Mouse (Mus musculus) hindbrain, embryonic 15.5 days (tissue): ENCODE data around the gene Stum. TPM values are rescaled to one million over a fixed set of nuclear protein-coding genes. Genes with fewer than 3 reads are reported as not detected.

Source experiments
- ATAC-seq: fragments of 200-750 bp; cut with Nextera tagmentation; 2 replicates; pipeline ENCODE4 v1.8.0; 2017; ENCODE audit warnings: low read depth, moderate number of reproducible peaks, moderate TSS enrichment; ENCODE audit not compliant: low FRiP score
- H3K27ac ChIP-seq: fragments of 300-500 bp; sonication (generic); replicated peaks from 2 replicates; pipeline ENCODE4 v1.5.1; 2015; ENCODE audit warnings: mild to moderate bottlenecking, inconsistent platforms
- H3K27me3 ChIP-seq: fragments of 300-500 bp; sonication (generic); 2 replicates; pipeline ENCODE4 v1.6.1; 2015; ENCODE audit warnings: control low read depth, inconsistent platforms
- H3K36me3 ChIP-seq: fragments of 300-500 bp; sonication (generic); 2 replicates; pipeline ENCODE4 v1.6.1; 2015; ENCODE audit warnings: control low read depth, inconsistent platforms
- H3K4me1 ChIP-seq: fragments of 300-500 bp; sonication (generic); replicated peaks from 2 replicates; pipeline ENCODE4 v1.6.1; 2015; ENCODE audit warnings: control low read depth, inconsistent platforms
- H3K4me2 ChIP-seq: fragments of 300-500 bp; sonication (generic); 2 replicates; pipeline ENCODE4 v1.6.1; 2015; ENCODE audit warnings: moderate library complexity, mild to moderate bottlenecking, inconsistent platforms
- H3K4me3 ChIP-seq: fragments of 300-500 bp; sonication (generic); 2 replicates; pipeline ENCODE4 v1.5.1; 2015; ENCODE audit warnings: mild to moderate bottlenecking, inconsistent platforms
- H3K9ac ChIP-seq: fragments of 300-500 bp; sonication (generic); 2 replicates; pipeline ENCODE4 v1.6.1; 2015; ENCODE audit warnings: inconsistent platforms
- H3K9me3 ChIP-seq: fragments of 300-500 bp; sonication (generic); 2 replicates; pipeline ENCODE4 v1.6.1; 2016; ENCODE audit warnings: control low read depth, inconsistent platforms
- WGBS: fragments of 180-500 bp; shearing (Covaris S2); methylation state at CpG from one replicate; pipeline ENCODE4 v1.1.7; 2015; 5-methylcytosine and 5-hydroxymethylcytosine counted together
- polyA plus RNA-seq: library from polyadenylated mRNA; unstranded; fragments of >200 nt; fragmentation: Nextera tagmentation; extraction: Ambion mirVana; gene quantifications from 2 replicates; pipeline ENCODE4 v1.2.1, GENCODE M21; 2015

The Stum gene
- polyA plus RNA-seq, 1 experiment from 2014 or later = 12.7 TPM

- 81% methylated on average over 2 of the region's 2 CpGs for WGBS
- H3K27ac ChIP-seq = no peak overlapping the region
- no peak overlapping the region for H3K4me3 ChIP-seq
- H3K9me3 ChIP-seq = no peaks in the 10 kb centered on the region
- no peaks in the 10 kb centered on the region for H3K4me1 ChIP-seq
- H3K27me3 ChIP-seq = no peaks in the 10 kb centered on the region
- ATAC-seq = no peak
- no peak overlapping the region for H3K4me2 ChIP-seq
- H3K9ac ChIP-seq = no peak overlapping the region
- H3K36me3 ChIP-seq = no peaks in the 10 kb centered on the region
Measured at GRCm38 (mm10) chr1:180514077-180514476, 30.8 kb upstream of the Stum start.

GRCm38 (mm10) chr1:180510879-180511278 lies 27.6 kb upstream of the Stum start:
- ATAC-seq = no peak
- Histone ChIP-seq H3K27me3 (no peaks in the 10 kb centered on the region), H3K9ac (no peak overlapping the region), H3K4me3 (no peak overlapping the region), H3K36me3 (no peaks in the 10 kb centered on the region), H3K4me1 (no peaks in the 10 kb centered on the region), H3K27ac (no peak overlapping the region), H3K9me3 (no peaks in the 10 kb centered on the region), H3K4me2 (no peak overlapping the region)
- WGBS = 60% methylated on average over 4 of the region's 4 CpGs

- Histone ChIP-seq H3K4me1 (no peaks in the 10 kb centered on the region), H3K36me3 (no peaks in the 10 kb centered on the region), H3K4me3 (no peak overlapping the region), H3K9me3 (no peaks in the 10 kb centered on the region), H3K9ac (no peak overlapping the region), H3K4me2 (no peak overlapping the region), H3K27me3 (no peaks in the 10 kb centered on the region), H3K27ac (no peak overlapping the region)
- WGBS = 68% methylated on average over 15 of the region's 15 CpGs
- ATAC-seq = no peak
Measured at GRCm38 (mm10) chr1:180510442-180510841, 27.1 kb upstream of the Stum start.

- H3K36me3 ChIP-seq = no peaks in the 10 kb centered on the region
- no peaks in the 10 kb centered on the region for H3K27me3 ChIP-seq
- no peak overlapping the region for H3K9ac ChIP-seq
- H3K4me1 ChIP-seq = no peaks in the 10 kb centered on the region
- H3K27ac ChIP-seq = no peak overlapping the region
- no peak overlapping the region for H3K4me3 ChIP-seq
- H3K9me3 ChIP-seq = no peaks in the 10 kb centered on the region
- 85% methylated on average over 7 of the region's 7 CpGs for WGBS
- H3K4me2 ChIP-seq = no peak overlapping the region
- no peak for ATAC-seq
Measured at GRCm38 (mm10) chr1:180508662-180509061, 25.4 kb upstream of the Stum start.

GRCm38 (mm10) chr1:180507291-180507791 lies 24.0 kb upstream of the Stum start:
- Histone ChIP-seq H3K9ac (no peak overlapping the region), H3K4me3 (no peak overlapping the region), H3K4me2 (no peak overlapping the region), H3K36me3 (no peaks in the 10 kb centered on the region), H3K27ac (no peak overlapping the region), H3K27me3 (no peaks in the 10 kb centered on the region), H3K4me1 (no peaks in the 10 kb centered on the region), H3K9me3 (no peaks in the 10 kb centered on the region)
- WGBS = 74% methylated on average over 7 of the region's 7 CpGs
- ATAC-seq = no peak

GRCm38 (mm10) chr1:180506341-180506740 lies 23.0 kb upstream of the Stum start:
- 86% methylated on average over 7 of the region's 7 CpGs for WGBS
- no peak overlapping the region for H3K4me3 ChIP-seq

GRCm38 (mm10) chr1:180504899-180505298 lies 21.6 kb upstream of the Stum start:
- H3K27ac ChIP-seq = no peak overlapping the region
- no peaks in the 10 kb centered on the region for H3K9me3 ChIP-seq
- H3K4me2 ChIP-seq = no peak overlapping the region
- H3K36me3 ChIP-seq = no peaks in the 10 kb centered on the region
- no peak overlapping the region for H3K9ac ChIP-seq
- H3K27me3 ChIP-seq = no peaks in the 10 kb centered on the region
- H3K4me1 ChIP-seq = no peaks in the 10 kb centered on the region
- 84% methylated on average over 5 of the region's 5 CpGs for WGBS
- no peak overlapping the region for H3K4me3 ChIP-seq
- no peak for ATAC-seq

More at GRCm38 (mm10) chr1:180506341-180506740, 23.0 kb upstream of the Stum start:
- Histone ChIP-seq H3K4me1 (no peaks in the 10 kb centered on the region), H3K27me3 (no peaks in the 10 kb centered on the region), H3K4me2 (no peak overlapping the region), H3K9ac (no peak overlapping the region), H3K27ac (no peak overlapping the region), H3K9me3 (no peaks in the 10 kb centered on the region), H3K36me3 (no peaks in the 10 kb centered on the region)
- ATAC-seq = no peak

- Histone ChIP-seq H3K4me1 (no peaks in the 10 kb centered on the region), H3K9me3 (no peaks in the 10 kb centered on the region), H3K4me2 (no peak overlapping the region), H3K36me3 (no peaks in the 10 kb centered on the region), H3K27me3 (no peaks in the 10 kb centered on the region), H3K9ac (no peak overlapping the region), H3K27ac (no peak overlapping the region), H3K4me3 (no peak overlapping the region)
- no peak for ATAC-seq
- WGBS = 58% methylated on average over 5 of the region's 5 CpGs
Measured at GRCm38 (mm10) chr1:180503484-180503883, 20.2 kb upstream of the Stum start.

GRCm38 (mm10) chr1:180502566-180502965 lies 19.3 kb upstream of the Stum start:
- ATAC-seq = no peak
- Histone ChIP-seq H3K4me2 (no peak overlapping the region), H3K36me3 (no peaks in the 10 kb centered on the region), H3K4me1 (no peaks in the 10 kb centered on the region), H3K27me3 (no peaks in the 10 kb centered on the region), H3K9ac (no peak overlapping the region), H3K4me3 (no peak overlapping the region), H3K27ac (no peak overlapping the region), H3K9me3 (no peaks in the 10 kb centered on the region)
- 73% methylated on average over 4 of the region's 4 CpGs for WGBS

GRCm38 (mm10) chr1:180500641-180501040 lies 17.3 kb upstream of the Stum start:
- no peak for ATAC-seq
- Histone ChIP-seq H3K36me3 (no peaks in the 10 kb centered on the region), H3K4me1 (no peaks in the 10 kb centered on the region), H3K9me3 (no peaks in the 10 kb centered on the region), H3K4me2 (no peak overlapping the region), H3K27me3 (no peaks in the 10 kb centered on the region), H3K27ac (no peak overlapping the region), H3K9ac (no peak overlapping the region), H3K4me3 (no peak overlapping the region)
- WGBS = 91% methylated on average over 5 of the region's 5 CpGs

GRCm38 (mm10) chr1:180500218-180500617 lies 16.9 kb upstream of the Stum start:
- WGBS = 65% methylated on average over 4 of the region's 4 CpGs
- H3K27ac ChIP-seq = no peak overlapping the region
- ATAC-seq = no peak

GRCm38 (mm10) chr1:180499766-180500165 lies 16.5 kb upstream of the Stum start:
- H3K4me1 ChIP-seq = no peaks in the 10 kb centered on the region
- H3K27me3 ChIP-seq = no peaks in the 10 kb centered on the region
- no peak overlapping the region for H3K9ac ChIP-seq
- no peak for ATAC-seq
- no peak overlapping the region for H3K4me2 ChIP-seq
- 79% methylated on average over 3 of the region's 3 CpGs for WGBS
- no peaks in the 10 kb centered on the region for H3K9me3 ChIP-seq
- no peak overlapping the region for H3K27ac ChIP-seq
- no peak overlapping the region for H3K4me3 ChIP-seq
- H3K36me3 ChIP-seq = no peaks in the 10 kb centered on the region

More at GRCm38 (mm10) chr1:180500218-180500617, 16.9 kb upstream of the Stum start:
- no peak overlapping the region for H3K4me3 ChIP-seq
- H3K9ac ChIP-seq = no peak overlapping the region
- H3K36me3 ChIP-seq = no peaks in the 10 kb centered on the region
- H3K4me1 ChIP-seq = no peaks in the 10 kb centered on the region
- H3K27me3 ChIP-seq = no peaks in the 10 kb centered on the region
- H3K4me2 ChIP-seq = no peak overlapping the region
- H3K9me3 ChIP-seq = no peaks in the 10 kb centered on the region

GRCm38 (mm10) chr1:180492777-180493176 lies 9.5 kb upstream of the Stum start:
- no peak for ATAC-seq
- 61% methylated on average over 9 of the region's 9 CpGs for WGBS
- no peak overlapping the region for H3K9ac ChIP-seq
- no peaks in the 10 kb centered on the region for H3K4me1 ChIP-seq
- no peaks in the 10 kb centered on the region for H3K9me3 ChIP-seq
- no peaks in the 10 kb centered on the region for H3K27me3 ChIP-seq
- H3K4me2 ChIP-seq = no peak overlapping the region
- H3K4me3 ChIP-seq = no peak overlapping the region
- no peak overlapping the region for H3K27ac ChIP-seq
- no peaks in the 10 kb centered on the region for H3K36me3 ChIP-seq
